Mouse (Mus musculus): Measurements from ENCODE around the gene Cyp2j7.
"Not testable (repeated sequence)": the region's sequence is repeated elsewhere in the genome, so short reads cannot be mapped to it uniquely, and the experiment has no call there.

Cyp2j7 gene

DNA sequence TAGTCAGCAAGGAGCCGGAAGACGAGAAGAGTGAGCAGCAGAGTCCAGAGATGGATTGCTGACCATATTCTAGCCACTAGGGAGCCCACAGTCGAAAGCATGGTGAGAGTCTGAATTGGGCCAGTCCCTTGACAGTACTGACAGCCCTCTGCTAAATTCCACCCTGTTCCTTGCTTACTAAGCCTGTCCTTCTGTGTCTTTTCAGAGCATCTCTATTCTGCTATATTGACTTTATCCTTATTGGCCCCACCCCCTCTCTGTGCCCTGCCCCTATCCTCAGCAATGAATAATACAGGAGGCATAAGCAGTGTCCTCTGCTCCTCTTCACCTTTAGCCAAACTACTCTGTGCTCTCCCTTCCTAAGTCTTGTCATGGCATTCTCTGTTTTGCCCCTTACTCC is at the start of gene Cyp2j7:
Gene Cyp2j7, minus strand, starts transcription at position 101 of the 400 bp plus-strand sequence.
- in situ Hi-C loops (cut with MboI, MseI): no loop called here

DNA sequence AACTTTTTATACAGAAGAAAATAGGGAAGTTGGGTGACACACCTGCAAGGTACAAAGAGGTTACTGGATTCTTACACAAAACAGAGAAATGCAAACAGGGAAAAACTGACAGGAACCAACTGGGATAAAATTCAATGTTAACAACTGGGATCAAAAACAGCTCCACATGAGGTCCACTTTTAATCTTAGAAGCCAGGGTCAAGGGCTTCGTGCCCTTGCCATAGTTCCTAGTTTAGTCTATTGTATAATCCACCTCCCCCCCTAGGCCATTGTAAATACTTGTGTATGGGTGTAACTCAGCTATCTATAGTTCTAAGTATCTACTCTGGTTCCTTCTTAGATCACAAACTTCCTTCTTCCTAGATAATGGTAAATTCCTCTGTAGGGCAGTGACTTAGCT is 40.4 kb upstream of the Cyp2j7 start:
- in situ Hi-C loops (cut with MboI, MseI): not testable (repeated sequence)

DNA sequence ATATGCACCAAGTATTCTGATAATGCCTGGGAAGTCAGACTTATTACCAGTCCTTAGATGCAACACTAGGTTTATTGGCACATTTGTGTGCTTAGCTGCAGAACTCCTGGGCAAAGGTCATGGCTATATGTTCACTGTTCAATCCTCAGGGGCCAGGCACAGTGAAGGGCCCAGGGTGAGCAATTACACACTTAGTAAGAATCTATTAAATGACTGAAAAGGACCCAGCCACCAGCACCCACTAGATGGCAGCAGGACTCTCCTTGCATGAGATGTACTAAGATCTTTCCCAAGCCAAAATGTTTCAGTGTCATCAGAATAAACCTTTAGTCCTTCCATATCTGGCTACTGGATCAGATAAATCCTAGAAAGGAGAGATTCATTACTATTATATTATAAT is 37.4 kb upstream of the Cyp2j7 start:
- in situ Hi-C loops (cut with MboI, MseI): no loop called here

DNA sequence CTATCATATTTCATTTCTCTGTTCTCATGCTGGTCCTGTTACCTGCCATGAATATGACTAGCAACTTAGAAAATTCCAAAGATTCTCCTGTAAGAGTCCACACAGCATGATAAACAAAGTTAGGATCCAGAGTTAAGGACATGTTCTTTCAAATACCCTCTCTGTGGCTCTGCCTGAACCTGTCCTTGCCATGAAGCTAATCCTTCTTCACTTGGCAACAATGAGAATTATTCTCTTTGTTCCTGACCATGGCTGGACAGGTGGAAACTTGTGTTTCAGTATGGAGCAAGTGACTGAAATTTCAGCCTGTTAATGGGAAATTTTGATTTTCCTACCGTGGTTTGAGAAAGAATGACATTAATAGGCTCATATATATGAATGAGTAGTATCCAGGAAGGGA is 39.8 kb downstream of the Cyp2j7 start:
- in situ Hi-C loops (cut with MboI, MseI): no loop called here

DNA sequence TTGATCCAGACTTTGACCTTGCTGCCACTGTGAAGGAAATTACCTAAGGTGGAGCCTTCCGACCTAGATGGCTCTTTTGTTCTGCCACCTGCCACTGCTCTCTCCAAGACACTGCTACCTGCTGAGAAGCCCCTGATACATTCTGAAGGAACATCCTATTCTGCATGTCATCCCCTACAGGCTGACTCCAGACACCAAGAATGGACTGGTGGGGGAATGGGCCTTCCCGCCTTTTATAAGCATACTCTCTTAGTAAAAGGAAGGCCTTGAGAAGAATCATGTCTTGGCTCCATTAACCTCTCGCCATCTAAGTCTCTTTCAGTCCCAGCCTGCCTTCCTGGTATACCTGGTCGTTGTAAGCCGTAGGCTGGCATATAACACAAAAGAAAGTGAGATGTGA is 47.1 kb downstream of the Cyp2j7 start:
- in situ Hi-C loops (cut with MboI, MseI): not testable (repeated sequence)

DNA sequence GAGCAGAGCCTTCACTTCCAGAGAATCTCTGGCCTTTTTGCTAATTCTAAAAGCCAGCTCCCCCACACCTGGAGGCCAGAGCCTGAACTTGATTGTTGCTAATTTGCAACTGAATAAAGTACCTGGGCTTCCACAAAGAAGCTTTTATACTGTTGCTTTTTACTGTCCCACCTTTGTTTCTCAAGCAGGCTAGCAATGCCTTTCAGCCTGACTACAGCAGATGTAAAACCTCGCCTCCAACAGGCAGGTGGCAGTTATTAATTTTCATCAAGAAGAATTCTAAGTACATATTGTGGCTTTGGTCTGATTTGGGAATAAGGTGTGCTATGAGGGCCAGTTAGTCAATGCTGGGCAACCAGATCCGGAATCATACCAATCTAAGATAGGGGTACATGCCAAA is 47.8 kb downstream of the Cyp2j7 start:
- in situ Hi-C loops (cut with MboI, MseI): not testable (repeated sequence)

DNA sequence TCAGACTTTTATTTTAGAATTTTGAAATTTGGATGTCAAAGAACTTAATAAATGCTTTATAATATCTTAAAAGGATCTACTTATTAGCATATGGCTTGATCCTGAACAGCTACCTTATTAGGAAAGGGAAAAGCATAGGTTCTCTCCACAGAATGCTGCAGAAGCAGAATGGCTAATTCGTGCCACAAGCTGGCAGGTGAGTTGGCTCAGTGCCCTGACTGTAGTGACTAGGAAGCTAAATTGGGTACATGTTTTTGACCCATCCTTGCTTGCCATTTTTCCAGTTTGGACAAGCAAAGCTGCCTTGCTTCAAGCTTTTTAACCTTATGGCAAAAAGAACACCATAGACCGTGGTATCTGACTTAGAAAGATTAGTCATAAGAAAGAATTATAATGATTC is 48.3 kb downstream of the Cyp2j7 start:
- in situ Hi-C loops (cut with MboI, MseI): not testable (repeated sequence)

DNA sequence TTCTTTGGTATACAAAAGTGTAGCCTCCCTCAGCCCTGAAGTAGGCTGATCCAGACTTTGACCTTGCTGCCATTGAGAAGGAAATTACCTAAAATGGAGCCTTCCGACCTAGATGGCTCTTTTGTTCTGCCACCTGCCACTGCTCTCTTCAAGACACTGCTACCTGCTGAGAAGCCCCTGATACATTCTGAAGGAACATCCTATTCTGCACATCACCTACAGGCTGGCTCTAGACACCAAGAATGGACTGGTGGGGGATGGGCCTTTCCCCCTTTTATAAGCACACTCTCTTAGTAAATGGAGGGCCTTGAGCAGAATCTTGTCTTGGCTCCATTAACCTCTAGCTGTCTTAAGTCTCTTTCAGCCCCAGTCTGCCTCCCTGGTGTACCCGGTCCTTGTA is 51.7 kb downstream of the Cyp2j7 start:
- in situ Hi-C loops (cut with MboI, MseI): not testable (repeated sequence)

DNA sequence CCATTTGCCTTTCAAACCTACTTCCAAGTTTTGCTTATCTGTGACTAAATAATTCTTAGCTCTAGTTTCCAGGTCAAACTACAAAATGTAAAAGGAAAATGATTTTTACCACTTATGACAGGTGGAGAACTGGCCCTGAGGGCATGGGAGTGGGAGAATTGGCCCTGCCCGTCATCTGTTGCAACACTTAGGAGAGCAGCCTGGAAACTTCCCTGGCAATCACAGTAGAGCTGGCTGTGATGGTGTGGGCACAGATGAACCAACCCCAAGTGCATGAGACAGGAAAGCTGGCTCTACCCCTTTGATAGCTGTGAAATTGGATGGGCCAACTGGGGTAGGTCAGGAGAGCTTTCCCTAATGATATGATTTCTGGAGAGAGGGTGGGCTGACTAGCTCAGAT is 73.6 kb downstream of the Cyp2j7 start:
- in situ Hi-C loops (cut with MboI, MseI): no loop called here

DNA sequence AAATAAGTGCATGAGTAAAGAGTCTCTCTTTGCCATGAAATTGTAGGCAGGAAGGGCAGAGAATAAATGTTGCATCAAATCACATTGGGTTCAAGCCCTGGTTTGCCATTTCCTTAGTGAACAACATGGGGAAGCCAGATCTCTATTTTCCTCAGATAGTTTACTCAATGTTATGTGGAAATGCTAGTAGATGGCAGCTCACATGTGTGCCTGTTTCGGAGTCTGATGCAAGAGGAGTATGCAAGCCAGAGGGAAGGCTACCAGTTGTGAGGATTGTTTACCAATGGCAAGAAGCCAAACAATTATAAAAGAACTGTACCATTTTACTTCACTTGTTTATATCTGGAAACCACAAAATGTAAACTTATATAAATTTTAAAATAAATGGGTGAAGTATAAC is 74.9 kb downstream of the Cyp2j7 start:
- in situ Hi-C loops (cut with MboI, MseI): no loop called here

All from T-helper 17 cell (primary cell).